Mouse (Mus musculus) erythroid progenitor cell, adult 5-6 weeks (primary cell): ENCODE results near the gene Gm20815. TPM values are rescaled to one million over a fixed set of nuclear protein-coding genes. Genes with fewer than 3 reads are reported as not detected.
"Not testable (repeated sequence)": the region's sequence is repeated elsewhere in the genome, so short reads cannot be mapped to it uniquely, and the experiment has no call there.

Experiments used
- ATAC-seq: replicated peaks from 2 replicates; pipeline ENCODE4 v1.8.0; 2016; ENCODE audit warnings: moderate number of reproducible peaks, mild to moderate bottlenecking, moderate TSS enrichment, inconsistent platforms; ENCODE audit not compliant: poor library complexity, low FRiP score, severe bottlenecking
- total RNA-seq, 2 experiments: library from RNA; stranded (forward) in 1 of 2; stranded (reverse) in 1 of 2; fragments of 150-400 nt in 1 of 2; fragments of 186-747, 209-891 nt in 1 of 2; gene quantifications; 2 replicates each; pipeline versions ENCODE4 v1.2.3 to v1.2.4; 2015 to 2017; ENCODE audit warnings: low replicate concordance in 2 of 2

Gm20815 gene
- total RNA-seq (2015; ENCODE audit: low replicate concordance) (not detected in 2 replicates), total RNA-seq (2017; ENCODE audit: low replicate concordance) (not detected in 2 replicates)

DNA sequence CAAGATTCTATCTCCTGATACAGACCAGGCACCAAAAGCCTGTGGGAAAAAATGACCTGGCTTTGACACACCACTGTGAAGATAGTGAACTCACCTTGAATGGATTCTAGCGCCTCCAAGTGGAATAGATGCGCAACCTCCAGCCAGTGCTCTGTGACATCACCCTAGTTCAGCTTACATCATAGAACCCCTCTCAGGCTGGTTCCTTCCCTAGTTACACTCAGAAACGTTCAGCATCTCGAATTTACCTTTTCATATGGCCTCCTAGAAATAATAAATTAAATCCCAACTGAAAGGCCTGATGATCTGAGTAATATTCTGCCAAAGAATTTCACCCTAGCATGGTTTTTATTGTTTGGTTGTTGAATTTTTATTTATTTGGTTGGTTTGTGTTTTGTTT lies at the start of gene Gm20815:
Gene Gm20815 (minus strand): TSS at position 101 of the 400 bp plus-strand sequence.
- not testable (repeated sequence) for ATAC-seq
